Comparison of ENCODE assay signal across 16 mouse cellular contexts in the genomic region with DNA sequence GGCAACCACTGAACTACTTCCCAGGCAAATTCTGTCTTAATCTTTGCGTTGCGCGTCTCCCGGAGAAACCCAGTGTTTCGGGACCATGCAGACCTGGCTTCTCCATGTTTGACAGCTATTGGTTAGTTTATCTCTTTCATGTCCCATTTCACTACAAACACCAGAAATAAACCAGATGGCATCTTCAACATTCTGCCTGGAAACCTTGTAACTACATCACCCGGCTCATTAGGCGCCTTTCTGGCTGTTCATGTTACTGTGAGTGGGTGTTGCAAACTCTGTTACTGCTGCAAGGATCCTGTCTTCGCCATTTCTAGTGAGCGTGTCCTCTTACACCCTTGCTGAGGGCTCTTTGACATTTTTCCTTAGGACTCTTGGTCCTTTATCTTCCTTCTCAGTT. TPM values are rescaled to one million over a fixed set of nuclear protein-coding genes. Genes with fewer than 3 reads are reported as not detected.
DNase-seq lines count a peak whose midpoint lies in the region; ATAC-seq and TF ChIP-seq lines count a peak whose summit lies in the region.
"Had no signal": no experiment of that assay in that cellular context is flagged by ENCODE, and none has a peak within 500 bp of the region (broad histone marks: within the 10 kb centered on the region; RNA-seq: fewer than 3 reads in every experiment).

No protein-coding gene starts in this region.

- peak overlapping the region; percentile 55; the same call in 1 of the 2 replicates for H3K27ac ChIP-seq in hindbrain, embryonic 13.5 days
- no peak overlapping the region for H3K27ac ChIP-seq in hindbrain, postnatal 0 days
- H3K27ac ChIP-seq in brown adipose tissue, adult 24 weeks (replicated peaks; ENCODE audit: low read depth, low read length) = peak overlapping the region; percentile 66

- ATAC-seq in hindbrain, embryonic 13.5 days (ENCODE audit: low FRiP score) = no peak
- ATAC-seq in hindbrain, postnatal 0 days = no peak
- no peak for ATAC-seq in monocyte, adult 5-6 weeks (replicated peaks; ENCODE audit: insufficient number of reproducible peaks, low FRiP score, low TSS enrichment, poor library complexity, severe bottlenecking)
- ATAC-seq: midbrain, embryonic 13.5 days had no signal

- TF ChIP-seq CTCF in hindbrain, postnatal 0 days (IDR thresholded peaks at IDR 0.05; ENCODE audit: low read depth) = no peak

- H3K36me3 ChIP-seq in hindbrain, embryonic 13.5 days = no peaks in the 10 kb centered on the region
- H3K36me3 ChIP-seq in hindbrain, postnatal 0 days (ENCODE audit: insufficient read depth, low read length) = no peaks in the 10 kb centered on the region
- H3K36me3 ChIP-seq: limb, embryonic 13.5 days; midbrain, embryonic 13.5 days had no signal

- no peak overlapping the region for H3K4me2 ChIP-seq in hindbrain, embryonic 13.5 days
- H3K4me2 ChIP-seq in hindbrain, postnatal 0 days (ENCODE audit: low read depth, low read length) = no peak overlapping the region
- H3K4me2 ChIP-seq: limb, embryonic 13.5 days; midbrain, embryonic 13.5 days had no signal

- WGBS in hindbrain, embryonic 13.5 days = 84% methylated on average over 9 of the region's 9 CpGs
- 82% methylated on average over 9 of the region's 9 CpGs for WGBS in hindbrain, postnatal 0 days

- H3K4me1 ChIP-seq in hindbrain, embryonic 13.5 days (replicated peaks) = peaks cover 42% of the 10 kb centered on the region
- H3K4me1 ChIP-seq in hindbrain, postnatal 0 days (ENCODE audit: insufficient read depth, low read length) = peaks cover 14% of the 10 kb centered on the region
- peaks cover 3% of the 10 kb centered on the region; the same call in 1 of the 2 replicates for H3K4me1 ChIP-seq in brown adipose tissue, adult 24 weeks (ENCODE audit: control insufficient read depth, insufficient read depth, insufficient read length, low read length)

- no peak overlapping the region for H3K4me3 ChIP-seq in hindbrain, embryonic 13.5 days
- H3K4me3 ChIP-seq in hindbrain, postnatal 0 days (ENCODE audit: low read length) = no peak overlapping the region
- H3K4me3 ChIP-seq in brown adipose tissue, adult 24 weeks (ENCODE audit: insufficient read depth, low read depth, low read length) = no peak overlapping the region
- H3K4me3 ChIP-seq: limb, embryonic 13.5 days; midbrain, embryonic 13.5 days had no signal

- DNase-seq in hindbrain, postnatal 0 days (ENCODE audit: low spot score) = no peak
- DNase-seq in MN1 (ENCODE audit: low spot score) = peak; percentile 92
- DNase-seq in layer of hippocampus, adult 8-10 months (ENCODE audit: low spot score in 2 of 2) = peak; percentile 61 to 72
- no peak for DNase-seq in retina, postnatal 1 day
- DNase-seq in heart, adult 18-20 months = no peak
- DNase-seq: cerebellum, adult 9-10 months; gastrocnemius, postnatal 10 days; heart, postnatal 10 days; kidney, adult 9 months; lung, postnatal 14 days; thymus, postnatal 14 days had no signal

- H3K9ac ChIP-seq in hindbrain, embryonic 13.5 days = no peak overlapping the region
- no peak overlapping the region for H3K9ac ChIP-seq in hindbrain, postnatal 0 days (replicated peaks; ENCODE audit: low read length)
- H3K9ac ChIP-seq: limb, embryonic 13.5 days; midbrain, embryonic 13.5 days had no signal

- no peaks in the 10 kb centered on the region for H3K27me3 ChIP-seq in hindbrain, embryonic 13.5 days
- H3K27me3 ChIP-seq in hindbrain, postnatal 0 days (ENCODE audit: insufficient read depth, low read length) = no peaks in the 10 kb centered on the region
- H3K27me3 ChIP-seq: limb, embryonic 13.5 days; midbrain, embryonic 13.5 days had no signal

- H3K9me3 ChIP-seq in hindbrain, embryonic 13.5 days = no peaks in the 10 kb centered on the region
- H3K9me3 ChIP-seq in hindbrain, postnatal 0 days (ENCODE audit: low read length) = no peaks in the 10 kb centered on the region
- H3K9me3 ChIP-seq: limb, embryonic 13.5 days; midbrain, embryonic 13.5 days had no signal

RNA-seq across cellular contexts. Expression of a gene that starts 47.0 kb away (rescaled TPM):
- polyA plus RNA-seq in hindbrain, embryonic 13.5 days (2015; fragmentation: Nextera tagmentation; extraction: Ambion mirVana) = 6,024 and 6,534 TPM in 2 replicates
- total RNA-seq in hindbrain, postnatal 0 days (2014; rRNA removed) = 8,203 and 10,251 TPM in 2 replicates
- polyA plus RNA-seq in hindbrain, postnatal 0 days (2015; fragmentation: Nextera tagmentation; extraction: Ambion mirVana) = 5,188 and 5,840 TPM in 2 replicates
- polyA plus RNA-seq in brown adipose tissue, adult 24 weeks (2012; ENCODE audit: insufficient read depth, insufficient read length, missing spikeins) = 143 and 188 TPM in 2 replicates
- total RNA-seq in layer of hippocampus, adult 8-10 months (2022) = 100 to 1,000 TPM; 458 to 613 (median 542) TPM
- 0.85 to 2.6 TPM in 2 of 3 replicates, not detected in the other for total RNA-seq in monocyte, adult 5-6 weeks (2017)
- total RNA-seq in heart, adult 18-20 months (2021) = 1 to 10 TPM in 1 of 2 experiments, under 1 TPM in 1; 0.36 to 3.1 TPM

RNA-seq across cellular contexts. Expression of a gene that starts 58.2 kb away (rescaled TPM):
- 219 and 232 TPM in 2 replicates for polyA plus RNA-seq in hindbrain, embryonic 13.5 days (2015; fragmentation: Nextera tagmentation; extraction: Ambion mirVana)
- 207 and 253 TPM in 2 replicates for total RNA-seq in hindbrain, postnatal 0 days (2014; rRNA removed)
- polyA plus RNA-seq in hindbrain, postnatal 0 days (2015; fragmentation: Nextera tagmentation; extraction: Ambion mirVana) = 263 and 284 TPM in 2 replicates
- polyA plus RNA-seq in brown adipose tissue, adult 24 weeks (2012; ENCODE audit: insufficient read depth, insufficient read length, missing spikeins) = 71.0 and 74.7 TPM in 2 replicates
- 100 to 1,000 TPM; 136 to 152 (median 144) TPM for total RNA-seq in layer of hippocampus, adult 8-10 months (2022)
- total RNA-seq in monocyte, adult 5-6 weeks (2017) = 8.2 to 31.0 TPM (median 23.0 TPM) in 3 replicates
- 10 to 100 TPM; 55.1 to 56.2 TPM for total RNA-seq in heart, adult 18-20 months (2021)

Comparison
In these comparisons a context has a peak if more than half of its experiments do, and no peak if none do; other contexts are left out.
1. DNase-seq: peak in MN1 (single experiment) and layer of hippocampus, adult 8-10 months (2 of 2); none in hindbrain, postnatal 0 days (single experiment), retina, postnatal 1 day (single experiment) and heart, adult 18-20 months (0 of 2).
2. RNA of a gene that starts 47.0 kb away (total RNA-seq): 8,203 to 10,251 TPM in hindbrain, postnatal 0 days and 458 to 613 TPM in layer of hippocampus, adult 8-10 months; 0.36 to 3.1 TPM in heart, adult 18-20 months and 0.85 to 2.6 TPM in monocyte, adult 5-6 weeks; every median in the first group is over 100 times any median in the second.